Mouse (Mus musculus) lung, adult 2 months (tissue): ENCODE data around the gene Mrvi1.

Experiments
- CTCF ChIP-seq: fragments of 200-500 bp; IDR thresholded peaks from 2 replicates; pipeline ENCODE4 v1.5.1; 2011; ENCODE audit warnings: mild to moderate bottlenecking, low read length, control low read depth; ENCODE audit not compliant: insufficient read depth
- POLR2A ChIP-seq: fragments of 200-500 bp; IDR thresholded peaks from 2 replicates; pipeline ENCODE4 v1.6.1; 2011; ENCODE audit warnings: low read depth, mild to moderate bottlenecking, control low read depth, low read length, borderline replicate concordance; ENCODE audit errors: extremely low read depth

- no peak for TF ChIP-seq POLR2A
- TF ChIP-seq CTCF = no peak
These were observed 26.7 kb downstream of the Mrvi1 start for GRCm38 (mm10) chr7:110955576-110955975.
